Mouse (Mus musculus): ENCODE data around the gene Lnpep.
"Not testable (repeated sequence)": the region's sequence is repeated elsewhere in the genome, so short reads cannot be mapped to it uniquely, and the experiment has no call there.

Lnpep gene

GRCm38 (mm10) chr17:17498848-17499247, 126.0 kb downstream of the Lnpep start:
- DNase-seq (ENCODE audit: extremely low read depth, insufficient read length, low spot score) = no peak

GRCm38 (mm10) chr17:17496730-17497129, 128.1 kb downstream of the Lnpep start:
- DNase-seq (ENCODE audit: extremely low read depth, insufficient read length, low spot score) = no peak

GRCm38 (mm10) chr17:17496234-17496633, 128.6 kb downstream of the Lnpep start:
- not testable (repeated sequence) for DNase-seq (ENCODE audit: extremely low read depth, insufficient read length, low spot score)

DNA sequence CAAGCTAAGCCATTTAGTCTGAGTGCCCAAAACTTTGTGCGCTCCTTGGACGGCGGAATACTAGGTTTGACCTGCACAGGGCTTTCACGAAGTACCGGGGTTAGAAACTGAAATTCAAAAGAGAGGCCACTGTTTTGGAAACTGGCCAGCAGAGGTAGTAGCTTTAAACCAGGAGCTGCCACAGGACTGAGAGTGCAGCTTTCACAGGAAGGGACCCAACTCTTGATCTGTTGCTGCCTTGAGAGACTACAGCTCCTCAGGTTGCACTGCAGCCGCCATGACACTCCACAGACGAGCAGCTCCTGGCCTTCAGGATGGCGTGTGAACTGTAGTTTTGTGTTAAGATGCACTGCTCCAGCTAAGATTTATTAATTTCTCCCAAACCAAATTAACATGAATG, 132.7 kb downstream of the Lnpep start:
- no peak for DNase-seq (ENCODE audit: extremely low read depth, insufficient read length, low spot score)

DNA sequence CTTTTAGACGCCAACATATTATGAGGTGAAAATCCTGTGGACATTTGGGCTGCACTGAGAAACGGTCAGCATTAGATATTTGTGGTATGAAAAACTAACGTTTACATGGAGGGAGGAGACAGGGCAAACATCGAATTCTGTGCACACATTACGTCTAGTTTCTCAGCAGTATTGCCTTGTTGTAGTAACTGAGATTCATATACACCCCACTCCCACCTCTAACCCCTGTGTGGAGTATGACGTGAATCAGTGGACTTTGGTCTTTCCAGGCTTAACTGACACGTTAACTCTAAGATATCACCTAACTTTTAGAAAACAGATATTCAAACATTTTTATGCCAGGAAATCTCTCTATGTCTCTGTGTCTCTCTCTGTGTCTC, 133.2 kb downstream of the Lnpep start:
- no peak for DNase-seq (ENCODE audit: extremely low read depth, insufficient read length, low spot score)

DNA sequence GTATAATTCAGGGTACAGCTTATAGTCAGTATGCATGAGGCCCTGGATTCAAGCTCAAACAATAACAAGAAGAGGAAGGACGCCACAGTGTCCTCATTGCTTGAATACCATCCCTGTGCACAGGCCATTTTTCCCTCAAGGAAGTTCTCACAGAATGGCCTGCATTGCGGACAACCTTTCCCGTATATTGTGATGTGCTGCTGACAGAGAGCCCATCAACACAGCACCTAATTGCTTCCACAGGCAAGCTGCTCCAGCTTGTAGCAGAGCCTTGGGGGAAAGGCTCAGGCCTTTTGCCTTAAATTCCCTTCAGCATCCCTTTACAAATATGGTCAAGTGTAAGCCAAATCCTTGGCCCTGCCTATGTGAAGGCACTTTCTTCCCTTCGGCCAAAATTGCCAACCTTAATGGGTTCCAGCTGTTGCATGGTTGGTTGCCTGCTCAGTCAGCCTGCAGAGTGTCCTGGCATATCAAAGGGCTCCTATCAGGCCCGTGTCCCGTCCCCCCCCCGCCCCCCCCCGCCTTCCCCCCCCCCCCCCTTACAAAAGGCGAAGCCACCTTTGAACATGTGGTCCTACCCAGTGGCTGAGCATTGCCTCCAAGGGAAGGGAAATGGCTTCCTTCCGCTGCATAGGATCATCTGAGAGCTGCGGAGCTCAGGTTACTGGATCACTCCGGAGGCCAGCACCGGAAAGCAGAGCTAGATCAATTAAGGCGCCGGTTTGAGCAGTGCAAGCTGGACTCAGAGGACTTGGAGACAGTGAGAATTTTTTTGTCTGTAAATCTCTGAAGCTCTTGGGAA, 133.8 kb downstream of the Lnpep start:
- no peak for DNase-seq (ENCODE audit: extremely low read depth, insufficient read length, low spot score)

DNA sequence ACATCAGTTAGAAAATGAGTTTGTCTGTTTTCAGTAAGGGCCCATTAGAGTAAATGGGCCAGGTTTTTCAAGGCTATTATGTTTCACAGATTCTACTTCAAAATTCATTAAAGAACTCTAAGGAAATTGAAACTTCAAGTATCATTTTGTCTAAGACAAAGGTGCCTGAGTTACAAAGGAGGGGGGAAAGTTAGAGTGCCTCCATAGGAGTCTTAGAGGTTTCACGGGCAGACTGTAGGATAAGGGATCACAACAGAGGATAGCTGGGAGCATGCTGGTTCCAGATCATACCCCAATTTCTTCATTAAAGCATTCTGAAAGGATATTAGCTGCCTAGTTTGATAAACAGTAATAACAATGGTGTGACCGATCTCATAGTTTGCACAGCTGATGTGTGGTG, 139.1 kb downstream of the Lnpep start:
- DNase-seq (ENCODE audit: extremely low read depth, insufficient read length, low spot score) = no peak
